Mouse (Mus musculus) cerebellum, postnatal 25 days (tissue): ENCODE data around the gene 4930522L14Rik.
"Not testable (repeated sequence)": the region's sequence is repeated elsewhere in the genome, so short reads cannot be mapped to it uniquely, and the experiment has no call there.

Experiments
- DNase-seq, 2 experiments: peaks; one replicate each; pipeline ENCODE4 v3.0.0; 2021; ENCODE audit warnings: mixed read lengths in 2 of 2

4930522L14Rik gene

GRCm38 (mm10) chr5:109751391-109752071 lies at the start of gene 4930522L14Rik:
4930522L14Rik (minus strand) TSS chr5:109751886.
- DNase-seq = peak; percentile 75 to 82

GRCm38 (mm10) chr5:109801466-109801865 lies 49.8 kb upstream of the 4930522L14Rik start:
- DNase-seq = not testable (repeated sequence)

GRCm38 (mm10) chr5:109799948-109800347 lies 48.3 kb upstream of the 4930522L14Rik start:
- not testable (repeated sequence) for DNase-seq

GRCm38 (mm10) chr5:109797017-109797416 lies 45.3 kb upstream of the 4930522L14Rik start:
- not testable (repeated sequence) for DNase-seq

- DNase-seq = peak; percentile 28 to 43
Observed at GRCm38 (mm10) chr5:109795967-109796652, 44.4 kb upstream of the 4930522L14Rik start.

GRCm38 (mm10) chr5:109752073-109752780 lies 541 bp upstream of the 4930522L14Rik start:
- DNase-seq = not testable (repeated sequence)

GRCm38 (mm10) chr5:109745081-109745480 lies 6.6 kb downstream of the 4930522L14Rik start:
- not testable (repeated sequence) for DNase-seq

GRCm38 (mm10) chr5:109717341-109717740 lies 34.3 kb downstream of the 4930522L14Rik start:
- not testable (repeated sequence) for DNase-seq

- DNase-seq = not testable (repeated sequence)
Observed at GRCm38 (mm10) chr5:109691205-109691965, 60.3 kb downstream of the 4930522L14Rik start.

GRCm38 (mm10) chr5:109690537-109691201 lies 61.0 kb downstream of the 4930522L14Rik start, which contains the start of gene 5430403G16Rik:
5430403G16Rik (minus strand) TSS chr5:109691041.
- peak; percentile 71 to 79 for DNase-seq
